Mouse (Mus musculus) cerebellum, adult 2 months (tissue): Measurements from ENCODE around the gene Amtn.
A peak's percentile ranks its signal among the peaks of the same experiment; 100 is the strongest.

Experiments used
- CTCF ChIP-seq: fragments of 200-500 bp; IDR thresholded peaks from 2 replicates; pipeline ENCODE4 v1.5.1; 2011; ENCODE audit warnings: low read depth, mild to moderate bottlenecking, control low read depth, low read length, moderate library complexity, borderline replicate concordance; ENCODE audit not compliant: insufficient read depth
- POLR2A ChIP-seq: fragments of 200-500 bp; IDR thresholded peaks from 2 replicates; pipeline ENCODE4 v1.6.1; 2011; ENCODE audit warnings: low read length, control low read depth, borderline replicate concordance; ENCODE audit not compliant: insufficient read depth

DNA sequence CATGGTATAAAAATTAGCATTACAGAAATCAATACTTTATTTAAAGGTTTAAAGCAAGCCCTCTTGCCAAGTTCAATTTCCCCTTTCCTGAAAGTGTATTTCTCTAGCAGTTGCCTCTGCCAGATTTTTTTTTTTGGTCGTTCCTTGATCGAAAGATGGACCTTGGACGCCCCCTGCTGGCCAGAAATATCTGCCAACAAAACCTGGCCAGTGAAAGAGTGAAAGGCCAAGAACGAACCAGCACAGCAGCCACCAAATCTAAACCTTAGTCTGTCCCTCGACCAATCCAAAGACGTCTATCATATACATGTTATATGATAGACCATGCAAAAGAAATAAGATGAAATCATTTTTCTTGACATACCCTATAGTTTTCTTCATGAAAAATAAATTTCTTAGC is 23.9 kb downstream of the Amtn start:
- peak; percentile 54; the same call in 1 of the 2 replicates for TF ChIP-seq CTCF
- TF ChIP-seq POLR2A, result no peak
